Mouse (Mus musculus): ENCODE data around the gene Fam184b.

Fam184b gene

DNA sequence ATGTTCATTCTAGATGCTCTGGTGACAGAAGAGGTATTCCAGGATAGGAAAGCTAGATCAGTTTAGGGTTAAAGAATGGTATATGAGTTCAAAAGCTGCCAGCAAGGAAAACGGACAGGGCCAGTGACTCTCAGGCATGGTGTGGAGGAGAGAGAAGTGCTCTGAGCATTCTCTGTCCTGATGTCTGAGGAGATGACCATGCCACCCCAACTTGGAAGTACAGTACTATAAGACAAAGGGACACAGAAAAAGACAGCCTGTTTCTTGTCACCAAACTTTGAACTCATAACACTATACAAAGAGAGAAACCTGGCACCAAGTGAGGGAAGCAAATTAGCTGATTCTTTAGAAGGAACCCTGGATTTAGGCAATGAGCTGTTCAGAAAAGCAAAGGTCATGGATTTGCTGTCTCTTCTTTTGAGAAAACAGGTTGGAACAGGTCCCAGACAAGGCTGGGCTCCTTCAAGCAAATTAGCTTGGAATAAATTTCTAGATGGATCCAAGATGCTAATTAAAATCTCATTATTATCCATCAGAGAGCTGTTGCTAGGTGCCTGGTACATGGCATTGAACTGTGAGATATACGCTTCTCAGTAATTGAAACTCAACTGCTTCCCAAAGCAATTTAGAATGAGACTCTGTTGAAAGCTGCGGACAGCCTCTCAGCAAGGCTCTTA, 43.9 kb downstream of the Fam184b start:
- DNase-seq (ENCODE audit: low read depth, low spot score): no peak

DNA sequence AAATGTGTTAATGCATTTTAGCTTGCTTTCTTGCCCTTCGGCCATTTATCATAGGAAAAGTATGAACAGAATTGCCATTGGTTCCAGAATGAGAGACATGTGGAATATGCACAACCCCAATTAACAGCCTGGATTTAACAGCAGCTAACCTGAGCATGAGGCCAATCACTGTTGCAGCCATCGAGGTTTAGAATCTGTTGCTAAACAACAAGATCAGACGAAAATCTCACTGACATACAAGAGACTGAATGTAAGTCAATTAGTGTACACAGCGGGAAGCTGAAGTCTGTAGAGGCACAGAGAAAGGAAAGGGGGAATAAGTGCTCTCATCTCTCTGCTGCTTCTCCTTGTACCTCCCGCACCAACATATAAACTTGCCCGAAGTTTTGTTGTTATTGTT, 46.1 kb downstream of the Fam184b start:
- no peak for DNase-seq (ENCODE audit: low read depth, low spot score)

DNA sequence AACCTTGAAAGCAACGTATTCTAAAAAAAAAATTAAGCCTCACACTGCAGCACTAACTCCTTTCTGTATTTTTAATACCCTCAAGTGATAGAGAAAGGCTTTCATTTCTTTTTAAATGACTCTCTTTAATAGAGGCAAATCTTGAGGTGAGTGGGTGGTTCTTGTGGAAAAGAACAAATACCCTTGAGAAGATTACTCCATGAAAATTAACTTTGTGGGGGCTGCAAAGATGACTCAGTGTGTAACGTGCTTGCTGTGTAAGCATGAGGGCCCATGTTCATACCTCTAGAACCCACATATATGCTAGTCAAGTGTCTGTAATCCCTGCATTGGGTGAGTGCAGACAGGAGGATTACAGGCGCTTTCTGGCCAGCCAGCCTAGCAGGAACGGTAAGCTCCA, 49.3 kb downstream of the Fam184b start:
- no peak for DNase-seq (ENCODE audit: low read depth, low spot score)

DNA sequence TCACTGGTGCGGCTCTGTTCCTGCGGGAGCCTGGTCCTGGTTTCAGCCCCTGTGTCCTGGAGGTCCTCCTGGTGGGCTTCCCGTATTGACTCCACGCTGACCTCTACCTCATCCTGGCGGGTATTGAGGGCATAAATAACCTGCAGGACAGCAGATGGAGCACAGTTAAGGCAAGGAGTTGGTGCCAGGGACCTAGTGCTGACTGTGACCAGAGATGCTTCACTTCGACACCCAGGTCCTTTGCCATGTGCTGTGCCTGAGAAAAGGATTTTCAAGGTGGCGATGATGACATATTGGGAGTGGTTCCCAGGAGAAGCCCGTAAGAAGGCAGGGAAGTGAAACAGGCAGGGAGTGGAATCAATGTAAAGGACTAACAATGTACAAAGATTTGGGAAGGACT, 54.8 kb downstream of the Fam184b start:
- DNase-seq (ENCODE audit: low read depth, low spot score): no peak

DNA sequence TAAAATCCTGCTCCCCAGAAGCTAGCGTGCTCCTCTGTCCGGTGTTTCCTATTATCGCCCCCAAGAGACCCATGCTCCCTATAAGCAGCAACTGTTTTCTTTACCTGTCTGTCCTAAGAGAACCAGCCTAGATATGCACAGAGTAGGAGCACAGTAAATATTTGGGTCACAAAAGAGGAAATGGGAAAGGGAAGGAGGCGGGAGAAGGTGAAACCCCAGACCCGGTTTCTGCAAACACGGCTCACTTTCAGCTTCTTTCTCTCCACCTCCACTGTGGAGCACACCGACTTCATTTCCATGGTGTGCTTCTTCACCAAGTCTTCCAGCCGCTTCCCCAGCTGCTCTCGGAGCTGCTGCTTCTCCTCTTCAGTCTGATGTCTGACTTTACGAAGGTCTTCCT, 59.1 kb downstream of the Fam184b start:
- DNase-seq (ENCODE audit: low read depth, low spot score): no peak

DNA sequence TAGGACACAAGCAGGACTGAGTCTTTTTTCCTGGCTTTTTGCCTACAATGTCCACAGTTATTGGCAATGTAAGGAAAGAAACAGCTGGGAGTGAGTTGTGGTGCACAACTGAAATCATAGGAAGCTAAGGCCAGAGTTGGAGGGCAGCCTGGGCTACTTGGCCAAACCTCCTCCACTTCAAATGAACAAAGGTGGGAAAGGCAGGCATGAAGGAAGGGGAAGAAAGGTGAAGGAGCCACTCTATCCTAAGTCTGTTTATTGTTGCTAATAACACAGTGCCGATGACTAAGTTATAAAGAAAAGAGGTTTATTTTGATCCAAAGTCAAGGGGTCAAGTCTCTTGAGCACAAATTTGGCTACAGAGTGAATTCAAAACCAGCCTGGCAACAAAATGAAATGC, 62.0 kb downstream of the Fam184b start:
- no peak for DNase-seq (ENCODE audit: low read depth, low spot score)

DNA sequence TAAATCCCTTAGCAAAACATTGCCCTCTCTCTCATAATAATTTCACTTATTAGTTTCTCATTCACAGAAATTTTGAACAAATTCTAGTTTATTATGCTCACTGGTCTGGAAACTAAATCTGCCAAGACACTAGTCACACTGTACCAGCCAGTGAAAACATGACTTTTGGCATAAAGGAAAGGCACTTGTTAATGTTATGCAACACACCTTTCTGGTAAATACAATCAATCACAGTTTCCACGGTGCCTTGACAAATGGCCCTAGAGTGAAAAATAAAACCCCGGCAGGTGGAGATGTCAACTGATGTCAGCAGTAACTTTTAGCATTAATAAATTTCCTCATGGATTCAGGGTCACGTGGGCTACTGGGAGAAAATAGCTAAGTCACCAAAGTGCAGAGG, 62.7 kb downstream of the Fam184b start:
- DNase-seq (ENCODE audit: low read depth, low spot score): no peak

DNA sequence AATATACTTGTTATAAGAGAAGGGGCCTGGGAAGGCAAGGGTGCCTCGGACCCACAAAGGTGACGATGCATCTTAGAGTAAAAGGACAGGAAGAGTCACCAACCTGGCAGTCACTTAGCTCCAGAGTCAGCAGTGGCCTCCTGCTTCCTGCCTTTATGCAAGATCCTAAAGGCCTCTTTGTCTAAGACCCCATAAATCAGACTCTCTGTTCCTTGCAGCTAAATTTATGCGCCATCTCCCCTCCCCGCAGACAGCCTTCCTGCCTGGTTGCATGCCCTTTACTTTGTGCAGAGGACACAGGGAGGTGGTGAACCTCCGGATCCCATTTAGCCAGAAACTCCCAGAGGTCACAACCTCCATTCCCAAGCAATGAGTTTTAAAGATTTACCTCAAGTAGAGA, 66.6 kb downstream of the Fam184b start:
- DNase-seq (ENCODE audit: low read depth, low spot score): no peak

DNA sequence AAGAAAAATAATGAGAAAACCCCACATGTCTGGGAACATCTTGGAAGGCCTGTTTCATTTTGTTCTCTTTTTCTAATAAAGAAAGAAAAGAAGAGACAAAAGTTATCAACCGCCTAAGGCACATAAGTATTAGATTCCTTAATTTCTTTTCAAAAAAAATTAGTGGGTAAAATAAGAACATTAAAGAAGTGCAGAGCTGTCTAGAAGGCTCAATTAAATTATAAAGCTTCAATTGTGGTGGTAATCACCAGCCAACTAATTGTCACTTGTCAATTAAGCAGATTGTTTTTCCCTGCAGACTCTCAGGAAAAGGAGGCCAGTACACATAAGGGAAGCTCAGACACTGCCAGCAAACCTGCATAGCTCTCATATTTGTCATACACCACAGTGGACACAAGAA, 73.6 kb downstream of the Fam184b start:
- DNase-seq (ENCODE audit: low read depth, low spot score): no peak

DNA sequence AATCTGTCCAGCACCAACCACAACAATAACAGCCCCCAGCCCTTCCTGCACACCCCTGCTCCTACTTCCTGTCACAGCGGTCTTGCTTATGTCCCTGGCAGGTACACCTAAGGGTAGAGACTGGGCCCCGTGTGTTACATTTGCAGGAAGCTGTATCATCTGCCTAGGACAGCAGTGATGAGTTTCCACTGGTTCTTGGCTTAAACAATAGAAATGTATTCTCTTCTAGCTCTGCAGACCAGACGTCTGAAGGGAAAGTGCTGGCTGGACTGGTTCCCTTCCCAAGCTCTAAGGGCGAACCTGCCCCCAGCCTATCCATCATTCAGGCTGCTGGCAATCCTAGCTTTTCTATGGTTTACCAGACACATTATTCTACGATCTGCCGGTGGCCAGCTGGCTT, 75.4 kb downstream of the Fam184b start:
- DNase-seq (ENCODE audit: low read depth, low spot score): no peak

DNA sequence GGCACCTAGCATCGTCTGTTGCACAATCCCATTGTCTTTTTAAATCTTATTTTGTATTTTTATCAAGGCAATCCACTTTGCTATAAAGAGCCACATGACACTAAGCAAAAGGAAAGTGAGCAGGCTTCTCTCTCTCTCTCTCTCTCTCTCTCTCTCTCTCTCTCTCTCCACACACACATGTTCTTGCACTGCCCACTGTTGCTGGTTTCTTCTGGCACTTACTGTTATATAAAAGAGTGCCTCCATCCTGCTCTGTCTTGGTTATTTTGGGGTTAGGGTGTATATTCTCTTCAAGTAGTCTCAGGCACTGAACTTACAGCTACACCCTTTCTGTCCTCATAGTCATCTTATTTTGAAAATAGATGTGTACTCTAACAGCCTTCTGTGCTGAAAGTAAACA, 89.8 kb downstream of the Fam184b start:
- DNase-seq (ENCODE audit: low read depth, low spot score): no peak

DNA sequence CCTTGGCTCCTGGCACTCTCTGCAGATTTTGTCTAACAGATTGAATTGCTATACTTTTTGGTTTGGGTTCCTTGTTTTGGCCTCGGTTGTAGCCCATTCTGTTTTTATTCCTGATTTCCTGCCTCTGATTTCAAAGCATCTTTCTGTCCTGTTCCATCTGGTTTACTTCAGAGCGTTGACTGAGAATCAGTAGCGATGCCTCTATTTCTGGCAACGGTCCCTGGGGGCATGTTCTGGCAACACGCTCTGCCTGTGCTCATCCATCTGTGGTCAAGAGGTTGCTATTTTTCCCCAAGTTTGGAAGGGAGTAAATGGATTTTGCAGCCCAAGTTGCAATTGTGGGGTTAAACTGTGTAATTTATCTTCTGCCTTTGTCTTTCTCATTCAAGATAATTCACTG, 96.0 kb downstream of the Fam184b start:
- no peak for DNase-seq (ENCODE audit: low read depth, low spot score)

DNA sequence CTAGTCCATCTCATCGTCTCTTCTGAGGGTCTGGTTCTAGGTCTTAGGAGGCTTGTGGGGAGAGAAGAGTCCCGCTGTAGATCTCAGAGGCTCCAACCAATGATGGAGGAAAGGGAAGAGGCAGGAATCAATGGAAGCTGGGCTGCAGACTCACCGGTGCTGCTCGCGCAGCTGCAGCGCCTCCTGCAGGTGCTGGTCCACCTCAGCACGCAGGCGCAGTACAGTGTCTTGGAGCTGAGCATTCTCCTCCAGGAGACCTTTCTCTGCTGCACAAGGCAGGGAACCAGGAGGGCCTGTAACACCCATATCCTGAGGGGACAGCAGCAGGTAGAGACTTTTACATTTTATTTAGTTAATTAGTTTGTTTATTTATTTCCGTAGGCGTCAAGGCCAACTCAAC, 99.9 kb downstream of the Fam184b start:
- peak; percentile 14 for DNase-seq (ENCODE audit: low read depth, low spot score)

DNA sequence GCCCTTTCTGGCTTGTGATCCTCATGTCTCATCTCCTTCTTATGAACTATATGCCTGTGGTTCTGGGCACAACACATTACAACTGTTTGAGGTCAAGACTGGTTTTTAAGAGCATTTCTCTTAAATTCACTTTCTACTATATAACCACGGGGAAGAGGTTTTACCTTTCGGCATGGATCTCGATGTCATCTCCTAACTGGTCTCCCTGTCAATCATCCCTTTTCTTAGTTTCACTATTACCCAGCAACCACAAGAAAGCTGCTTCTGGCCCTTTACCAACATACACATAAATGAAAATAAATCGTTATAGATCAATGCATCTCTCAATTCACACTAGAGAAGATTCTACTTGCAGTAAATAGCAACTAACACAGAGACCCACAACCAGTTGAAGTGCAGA, 104.2 kb downstream of the Fam184b start:
- peak; percentile 8 for DNase-seq (ENCODE audit: low read depth, low spot score)

DNA sequence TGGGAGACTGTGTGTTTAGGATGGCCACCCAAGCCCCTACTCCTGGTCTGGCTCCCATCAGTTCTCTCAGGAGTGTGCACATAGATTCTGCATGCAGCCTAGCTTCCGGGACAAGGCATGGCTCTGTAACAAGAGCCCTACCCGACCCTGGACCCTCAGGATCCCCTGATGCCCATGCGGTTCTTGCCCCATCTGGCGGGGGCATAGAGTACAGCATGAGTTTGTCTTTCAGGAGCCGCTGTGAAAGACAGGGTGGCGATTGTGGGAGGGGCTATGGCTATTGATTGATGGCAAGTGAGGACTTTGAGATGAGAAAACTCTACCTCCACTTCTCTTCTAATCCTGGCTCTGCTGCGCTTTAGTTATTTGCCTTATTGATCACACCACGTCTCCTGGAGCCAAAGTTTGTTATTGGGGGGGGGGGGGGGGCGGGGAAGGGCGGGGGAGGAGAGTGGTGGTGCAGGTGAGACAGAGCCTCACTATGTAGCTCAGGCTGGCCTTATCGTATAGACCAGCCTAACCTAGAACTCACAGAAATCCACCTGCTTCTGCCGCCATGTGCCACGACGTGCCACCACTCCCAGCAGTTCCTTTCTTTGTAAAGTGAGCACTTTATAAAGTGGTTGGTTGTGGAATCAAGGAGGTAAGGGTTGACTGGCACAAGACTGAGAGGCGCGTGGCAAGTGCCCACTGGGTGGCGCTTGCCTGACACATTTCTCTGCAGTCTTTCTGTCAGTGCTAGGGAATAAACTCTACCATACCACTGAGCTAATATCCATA, 104.9 kb downstream of the Fam184b start:
- peak; percentile 71 for DNase-seq (ENCODE audit: low read depth, low spot score)

DNA sequence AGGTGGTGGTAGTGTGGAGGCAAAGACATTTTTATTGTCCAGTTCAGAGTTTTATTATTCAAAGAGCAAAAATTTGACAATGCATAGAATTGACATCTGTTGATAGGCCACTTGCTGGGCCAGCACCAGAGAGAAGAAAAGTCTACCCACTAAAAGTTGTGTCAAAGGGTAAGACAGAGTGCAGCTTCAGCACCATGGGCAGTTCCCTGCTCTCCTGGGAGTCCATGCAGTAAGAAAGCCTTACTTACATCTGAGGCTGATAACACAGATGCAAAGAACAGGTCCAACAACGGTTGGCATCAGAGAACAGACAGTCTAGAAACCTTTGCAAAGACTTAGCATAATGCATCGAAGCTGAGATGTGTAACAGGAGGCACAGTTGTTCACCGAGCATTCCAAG, 109.7 kb downstream of the Fam184b start:
- DNase-seq (ENCODE audit: low read depth, low spot score): peak; percentile 17

DNA sequence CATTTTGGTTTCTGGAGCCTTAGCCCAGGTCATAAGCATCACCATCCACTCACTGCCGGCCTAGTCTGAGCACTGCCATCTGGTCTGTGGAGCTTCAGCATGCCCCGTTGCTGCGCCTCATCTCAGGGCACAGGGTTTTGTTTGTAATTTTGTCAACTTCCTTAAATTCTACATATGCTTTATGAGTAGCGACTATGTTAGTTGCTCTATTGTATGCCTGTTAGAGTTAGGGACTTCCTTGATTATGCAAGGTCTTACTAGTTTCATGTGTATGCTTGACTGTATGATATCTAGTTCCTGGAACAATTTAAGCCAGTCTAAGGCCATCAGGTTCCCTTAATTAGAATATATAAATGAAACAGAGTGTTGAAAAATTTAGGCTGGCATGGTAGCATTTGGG, 113.1 kb downstream of the Fam184b start:
- DNase-seq (ENCODE audit: low read depth, low spot score): no peak

DNA sequence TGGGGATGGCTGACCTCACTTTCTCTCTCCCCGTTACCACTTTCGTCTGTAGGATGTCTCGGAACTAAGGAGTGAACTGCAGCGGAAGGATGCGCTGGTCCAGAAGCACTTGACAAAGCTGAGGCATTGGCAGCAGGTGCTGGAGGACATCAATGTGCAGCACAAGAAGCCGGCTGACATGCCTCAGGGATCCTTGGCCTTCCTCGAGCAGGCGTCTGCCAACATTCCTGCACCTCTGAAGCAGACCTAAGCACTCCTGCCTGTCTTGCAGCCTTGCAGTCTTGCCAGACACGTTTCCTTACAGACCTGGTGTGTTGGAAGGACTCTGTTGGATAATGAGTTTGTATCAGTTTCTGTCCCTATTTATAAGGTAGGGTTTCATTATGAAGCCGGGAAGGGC, 114.3 kb downstream of the Fam184b start:
- no peak for DNase-seq (ENCODE audit: low read depth, low spot score)

DNA sequence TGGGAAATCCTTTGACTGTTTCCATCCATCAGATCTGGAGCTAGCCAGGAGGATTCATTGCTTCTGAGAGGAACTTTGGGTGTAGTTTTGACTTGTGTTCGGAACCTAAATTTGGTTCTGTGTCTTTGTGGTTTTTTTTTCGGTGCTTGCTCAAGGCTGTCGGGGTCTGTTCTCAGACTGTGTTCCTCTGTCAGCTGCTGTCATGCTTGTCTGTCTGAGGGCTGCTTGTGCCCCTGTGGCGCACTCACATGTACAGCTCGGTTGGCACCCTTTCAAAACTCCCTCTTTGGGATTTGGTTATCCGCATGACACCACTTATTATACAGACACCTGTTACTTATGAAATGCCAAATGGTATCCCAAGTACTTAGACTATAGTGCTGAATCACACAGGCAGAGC, 117.8 kb downstream of the Fam184b start:
- no peak for DNase-seq (ENCODE audit: low read depth, low spot score)

DNA sequence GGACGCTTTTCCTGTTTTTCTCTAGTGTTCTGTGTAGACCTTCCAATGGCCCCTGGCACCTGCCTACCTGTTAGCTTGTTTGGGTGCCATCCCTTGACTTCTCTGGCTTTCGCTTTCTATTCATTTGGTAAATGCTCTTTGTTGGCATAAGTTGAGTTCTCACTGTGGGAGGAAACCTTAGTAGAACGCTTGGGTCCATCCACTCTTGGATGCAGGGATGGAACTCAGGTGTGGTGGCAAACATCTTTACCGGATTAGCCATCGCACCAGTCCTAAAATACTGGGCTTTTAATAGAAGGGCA, 118.7 kb downstream of the Fam184b start:
- DNase-seq (ENCODE audit: low read depth, low spot score): peak; percentile 37

DNA sequence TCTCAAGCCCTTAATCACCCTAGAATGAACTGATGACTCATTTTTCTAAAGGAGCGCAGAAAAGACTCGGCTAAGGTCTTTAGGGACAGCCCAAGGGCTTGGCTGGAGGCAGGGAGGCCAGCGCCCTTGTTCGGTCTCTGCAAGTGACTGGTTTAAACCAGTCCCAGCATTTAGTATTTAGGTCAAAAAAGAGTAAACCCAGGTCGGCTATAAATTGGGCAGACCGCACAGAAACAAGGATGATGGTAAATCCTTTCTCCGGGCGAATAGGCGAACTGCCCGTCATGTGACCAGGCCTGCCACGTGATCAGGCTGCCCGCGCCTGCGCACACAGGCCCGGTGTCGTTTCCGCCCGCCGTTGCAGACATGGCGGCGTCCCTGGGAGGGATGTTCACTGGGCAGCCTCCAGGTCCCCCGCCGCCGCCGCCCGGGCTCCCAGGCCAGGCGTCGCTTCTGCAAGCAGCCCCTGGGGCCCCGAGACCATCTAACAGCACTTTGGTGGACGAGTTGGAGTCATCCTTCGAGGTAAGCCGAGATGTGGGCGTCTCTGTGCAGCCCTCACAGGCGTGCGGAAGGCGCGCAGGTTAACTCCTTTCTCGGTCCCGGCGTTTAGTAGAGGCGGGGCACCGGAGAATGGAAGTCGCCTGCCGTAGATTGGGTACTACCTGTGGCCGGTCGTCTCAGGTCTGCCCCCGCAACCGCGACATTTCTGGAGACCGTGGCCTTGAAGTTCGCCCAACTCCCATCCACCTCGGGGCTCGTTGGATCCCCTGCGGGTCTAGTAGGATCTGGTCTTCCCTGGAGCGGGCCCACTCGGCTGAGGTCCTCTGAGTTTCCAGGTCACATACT, 119.2 kb downstream of the Fam184b start, which contains the start of gene Med28:
Gene Med28, plus strand, starts transcription at position 270 of the 849 bp plus-strand sequence.
- peak; percentile 96 for DNase-seq (ENCODE audit: low read depth, low spot score)

DNA sequence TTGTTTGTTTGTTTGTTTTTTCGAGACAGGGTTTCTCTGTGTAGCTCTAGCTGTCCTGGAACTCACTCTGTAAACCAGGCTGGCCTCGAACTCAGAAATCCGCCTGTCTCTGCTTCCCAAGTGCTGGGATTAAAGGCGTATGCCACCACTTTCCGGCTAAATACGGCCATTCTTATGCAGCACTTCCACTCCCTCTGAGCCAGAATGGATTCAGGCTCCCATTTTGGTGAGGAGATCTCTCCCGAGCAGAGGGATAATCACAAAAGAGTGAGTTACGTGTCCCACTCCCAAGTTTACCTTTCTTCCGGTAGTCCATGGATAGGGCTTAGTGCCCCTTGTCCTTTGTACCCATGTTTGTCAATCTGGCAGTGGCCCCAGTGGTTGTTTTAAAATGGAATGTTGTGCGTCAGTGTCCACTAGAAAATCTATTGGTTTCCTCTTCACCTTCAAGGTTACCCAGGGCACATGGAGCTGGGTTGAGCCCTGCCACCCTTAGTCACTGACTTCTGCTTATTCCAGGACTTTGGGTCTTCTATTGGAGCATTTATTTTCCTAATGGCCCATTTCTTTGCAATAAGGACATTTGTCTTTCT, 124.2 kb downstream of the Fam184b start:
- no peak for DNase-seq (ENCODE audit: low read depth, low spot score)
